Mouse (Mus musculus) forebrain, embryonic 16.5 days (tissue): ENCODE data around the gene Baiap2l1. TPM values are rescaled to one million over a fixed set of nuclear protein-coding genes. Genes with fewer than 3 reads are reported as not detected.

Experiments
- ATAC-seq: fragments of 200-750 bp; cut with Nextera tagmentation; 2 replicates; pipeline ENCODE4 v1.8.0; 2017; ENCODE audit warnings: mild to moderate bottlenecking, moderate library complexity
- H3K27ac ChIP-seq: fragments of 300-500 bp; sonication (generic); 2 replicates; pipeline ENCODE4 v1.5.1; 2014; ENCODE audit warnings: low read length, control low read depth
- H3K27me3 ChIP-seq: fragments of 300-500 bp; sonication (generic); replicated peaks from 2 replicates; pipeline ENCODE4 v1.6.1; 2014; ENCODE audit warnings: low read length; ENCODE audit not compliant: control insufficient read depth, insufficient read depth
- H3K36me3 ChIP-seq: fragments of 300-500 bp; sonication (generic); 2 replicates; pipeline ENCODE4 v1.6.1; 2014; ENCODE audit not compliant: control insufficient read depth, insufficient read depth
- H3K4me1 ChIP-seq: fragments of 300-500 bp; sonication (generic); replicated peaks from 2 replicates; pipeline ENCODE4 v1.6.1; 2014; ENCODE audit warnings: low read length; ENCODE audit not compliant: control insufficient read depth, insufficient read depth
- H3K4me2 ChIP-seq: fragments of 300-500 bp; sonication (generic); 2 replicates; pipeline ENCODE4 v1.6.1; 2014; ENCODE audit warnings: mild to moderate bottlenecking, low read length, control low read depth
- H3K4me3 ChIP-seq: fragments of 300-500 bp; sonication (generic); replicated peaks from 2 replicates; pipeline ENCODE4 v1.5.1; 2014; ENCODE audit warnings: mild to moderate bottlenecking, low read length, control low read depth
- H3K9ac ChIP-seq: fragments of 300-500 bp; sonication (generic); replicated peaks from 2 replicates; pipeline ENCODE4 v1.6.1; 2014; ENCODE audit warnings: low read depth, low read length, control low read depth
- H3K9me3 ChIP-seq: fragments of 300-500 bp; sonication (generic); 2 replicates; pipeline ENCODE4 v1.6.1; 2016; ENCODE audit warnings: low read length; ENCODE audit not compliant: control insufficient read depth
- WGBS: fragments of 180-500 bp; shearing (Covaris S2); extraction: QIAGEN DNeasy Blood & Tissue Kit; methylation state at CpG from one replicate; pipeline ENCODE4 v1.1.7; 2014; 5-methylcytosine and 5-hydroxymethylcytosine counted together
- polyA plus RNA-seq: library from polyadenylated mRNA; unstranded; fragments of >200 nt; fragmentation: Nextera tagmentation; extraction: Ambion mirVana; gene quantifications from 2 replicates; pipeline ENCODE4 v1.2.1, GENCODE M21; 2015

Baiap2l1 gene
- polyA plus RNA-seq, 1 experiment from 2014 or later, result 1.6 TPM

GRCm38 (mm10) chr5:144219936-144220335, 138.0 kb downstream of the Baiap2l1 start:
- Histone ChIP-seq H3K27me3 (no peaks in the 10 kb centered on the region), H3K27ac (no peak overlapping the region), H3K9me3 (no peaks in the 10 kb centered on the region), H3K36me3 (peaks cover 2% of the 10 kb centered on the region; the same call in 1 of the 2 replicates), H3K4me1 (peaks cover 21% of the 10 kb centered on the region), H3K4me3 (no peak overlapping the region), H3K9ac (no peak overlapping the region), H3K4me2 (no peak overlapping the region)
- 91% methylated on average over 5 of the region's 5 CpGs for WGBS
- ATAC-seq, result no peak

GRCm38 (mm10) chr5:144219306-144219705, 138.6 kb downstream of the Baiap2l1 start:
- Histone ChIP-seq H3K4me1 (peaks cover 18% of the 10 kb centered on the region), H3K4me2 (no peak overlapping the region), H3K9ac (no peak overlapping the region), H3K36me3 (peaks cover 2% of the 10 kb centered on the region), H3K4me3 (no peak overlapping the region), H3K27ac (no peak overlapping the region), H3K9me3 (no peaks in the 10 kb centered on the region), H3K27me3 (no peaks in the 10 kb centered on the region)
- ATAC-seq, result no peak
- 73% methylated on average over 12 of the region's 12 CpGs for WGBS

- no peak for ATAC-seq
- 90% methylated on average over 7 of the region's 7 CpGs for WGBS
These were observed 139.9 kb downstream of the Baiap2l1 start for GRCm38 (mm10) chr5:144218061-144218460.

GRCm38 (mm10) chr5:144215992-144216391, 141.9 kb downstream of the Baiap2l1 start:
- ATAC-seq, result no peak
- no peak overlapping the region for H3K27ac ChIP-seq
- no peak overlapping the region for H3K9ac ChIP-seq
- WGBS, result 94% methylated on average over 2 of the region's 2 CpGs
- no peak overlapping the region for H3K4me3 ChIP-seq
- no peaks in the 10 kb centered on the region for H3K4me1 ChIP-seq
- H3K36me3 ChIP-seq, result peaks cover 19% of the 10 kb centered on the region
- no peak overlapping the region for H3K4me2 ChIP-seq
- no peaks in the 10 kb centered on the region for H3K9me3 ChIP-seq
- H3K27me3 ChIP-seq, result no peaks in the 10 kb centered on the region

More at GRCm38 (mm10) chr5:144218061-144218460, 139.9 kb downstream of the Baiap2l1 start:
- H3K27me3 ChIP-seq, result no peaks in the 10 kb centered on the region
- H3K27ac ChIP-seq, result no peak overlapping the region
- H3K9me3 ChIP-seq, result no peaks in the 10 kb centered on the region
- H3K9ac ChIP-seq, result no peak overlapping the region
- H3K4me3 ChIP-seq, result no peak overlapping the region
- H3K4me1 ChIP-seq, result peaks cover 13% of the 10 kb centered on the region
- no peak overlapping the region for H3K4me2 ChIP-seq
- peaks cover 9% of the 10 kb centered on the region for H3K36me3 ChIP-seq

Other genes starting within 250 kb of the Baiap2l1 start
- 0.05 and 0.09 TPM in 2 replicates for gene Bhlha15, start 167.8 kb downstream of the Baiap2l1 start, polyA plus RNA-seq
- gene Tecpr1, start 134.5 kb downstream of the Baiap2l1 start, polyA plus RNA-seq, result 45.6 and 57.4 TPM in 2 replicates
- 94.7 and 98.0 TPM in 2 replicates for gene Bri3, start 113.7 kb downstream of the Baiap2l1 start, polyA plus RNA-seq
- 1.2 and 2.6 TPM in 2 replicates for gene Nptx2, start 187.8 kb upstream of the Baiap2l1 start, polyA plus RNA-seq